Mouse (Mus musculus): ENCODE data around the gene Ubqln4. TPM values are rescaled to one million over a fixed set of nuclear protein-coding genes. Genes with fewer than 3 reads are reported as not detected.

Ubqln4 gene
- polyA plus RNA-seq, 1 experiment from 2014 or later = 37.4 TPM

DNA sequence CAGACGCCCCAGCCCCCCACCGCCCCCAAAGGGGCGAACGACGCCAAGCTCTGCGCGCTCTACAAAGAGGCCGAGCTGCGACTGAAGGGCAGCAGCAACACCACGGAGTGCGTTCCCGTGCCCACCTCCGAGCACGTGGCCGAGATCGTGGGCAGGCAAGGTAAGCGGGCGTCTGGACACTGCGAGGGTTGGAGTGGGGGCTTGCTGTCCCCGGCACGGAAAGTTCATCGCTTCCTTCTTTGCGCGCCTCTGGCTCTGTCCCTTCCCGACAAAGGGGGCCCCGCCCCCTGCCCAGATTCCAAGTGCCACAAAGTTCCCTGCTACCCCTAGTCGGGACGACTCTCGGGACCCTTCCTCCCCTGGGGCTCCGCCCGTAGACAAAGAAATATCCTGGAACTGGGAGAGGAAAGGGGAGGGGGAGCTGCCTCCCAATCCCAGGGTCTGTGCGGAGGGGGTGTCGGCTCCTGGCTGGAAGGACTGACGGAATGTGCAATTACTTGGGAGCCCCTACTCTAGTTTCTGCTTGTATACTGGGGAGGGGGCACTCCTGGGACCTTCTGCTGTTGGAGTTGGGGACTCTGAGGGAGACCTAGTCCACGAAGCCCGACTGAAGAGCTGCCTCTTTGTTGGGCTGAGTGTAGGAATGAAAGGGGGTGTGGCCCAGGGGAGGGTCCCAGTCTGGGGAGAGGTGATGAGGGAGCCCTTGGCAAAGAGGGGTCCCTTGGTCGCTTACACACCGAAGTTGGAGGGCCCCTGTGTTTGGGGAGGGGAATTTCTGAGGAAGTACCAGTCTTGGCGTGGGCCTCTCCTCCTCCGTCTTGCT, 20.7 kb upstream of the Ubqln4 start:
- Histone ChIP-seq H3K4me2 (ENCODE audit: low read length) (peak overlapping the region; percentile 68), H3K27ac (replicated peaks in 1 of 2; ENCODE audit: control insufficient read depth in 1 of 2, insufficient read depth in 1 of 2, low read depth in 2 of 2, low read length in 2 of 2) (peak overlapping the region; percentile 87 to 88), H3K9me3 (ENCODE audit: control insufficient read depth, low read length) (no peaks in the 10 kb centered on the region), H3K9ac (ENCODE audit: low read length) (peak overlapping the region; percentile 95), H3K36me3 (ENCODE audit: control insufficient read depth, insufficient read depth, low read length) (peaks cover 28% of the 10 kb centered on the region), H3K4me3 (ENCODE audit: control insufficient read depth in 1 of 2, insufficient read depth in 1 of 2, low read depth in 1 of 2, low read length in 2 of 2) (peak overlapping the region; percentile 90 to 93), H3K4me1 (ENCODE audit: control insufficient read depth in 2 of 2, insufficient read depth in 2 of 2, low read length in 2 of 2) (peaks cover 47 to 64% of the 10 kb centered on the region in 2 experiments), H3K27me3 (ENCODE audit: control insufficient read depth, insufficient read depth, low read length) (no peaks in the 10 kb centered on the region)
- under 1% methylated on average over 38 of the region's 40 CpGs for WGBS
- 0 out of 2 replicates have a peak, but pooled peaks have one; percentile 6 for ATAC-seq (ENCODE audit: insufficient number of reproducible peaks, insufficient read depth, low FRiP score, low read depth)

DNA sequence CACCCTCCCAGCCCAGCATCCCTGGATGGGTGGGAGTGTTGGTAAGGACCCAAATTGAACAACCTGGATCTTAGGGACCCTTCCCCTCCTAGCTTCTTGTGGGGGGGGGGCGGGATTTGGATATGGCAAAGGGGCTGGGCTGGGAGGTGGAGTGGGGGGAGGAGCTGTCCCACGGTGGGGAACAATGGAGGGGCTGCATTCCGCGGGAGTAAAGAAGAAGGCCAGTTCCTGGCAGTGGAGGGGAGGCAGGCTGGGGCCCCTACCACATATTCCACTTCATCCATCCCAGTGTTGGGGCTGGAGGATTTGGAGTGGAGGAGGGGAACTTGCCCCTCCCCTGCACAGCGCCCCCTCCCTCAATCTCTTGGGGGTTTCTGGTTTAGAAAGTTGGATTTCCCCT, 19.9 kb upstream of the Ubqln4 start:
- Histone ChIP-seq H3K4me1 (ENCODE audit: control insufficient read depth in 2 of 2, insufficient read depth in 2 of 2, low read length in 2 of 2) (peaks cover 45 to 68% of the 10 kb centered on the region in 2 experiments), H3K27me3 (ENCODE audit: control insufficient read depth, insufficient read depth, low read length) (no peaks in the 10 kb centered on the region), H3K4me3 (ENCODE audit: control insufficient read depth in 1 of 2, insufficient read depth in 1 of 2, low read depth in 1 of 2, low read length in 2 of 2) (peak overlapping the region; percentile 90 to 93), H3K27ac (replicated peaks in 1 of 2; ENCODE audit: control insufficient read depth in 1 of 2, insufficient read depth in 1 of 2, low read depth in 2 of 2, low read length in 2 of 2) (peak overlapping the region in 1 of 2 experiments; percentile 87; a peak in 1 of 4 replicates), H3K9ac (ENCODE audit: low read length) (peak overlapping the region; percentile 95), H3K36me3 (ENCODE audit: control insufficient read depth, insufficient read depth, low read length) (peaks cover 36% of the 10 kb centered on the region), H3K4me2 (ENCODE audit: low read length) (peak overlapping the region; percentile 68), H3K9me3 (ENCODE audit: control insufficient read depth, low read length) (no peaks in the 10 kb centered on the region)
- no peak for ATAC-seq (ENCODE audit: insufficient number of reproducible peaks, insufficient read depth, low FRiP score, low read depth)
- WGBS = 10% methylated on average over 4 of the region's 5 CpGs

DNA sequence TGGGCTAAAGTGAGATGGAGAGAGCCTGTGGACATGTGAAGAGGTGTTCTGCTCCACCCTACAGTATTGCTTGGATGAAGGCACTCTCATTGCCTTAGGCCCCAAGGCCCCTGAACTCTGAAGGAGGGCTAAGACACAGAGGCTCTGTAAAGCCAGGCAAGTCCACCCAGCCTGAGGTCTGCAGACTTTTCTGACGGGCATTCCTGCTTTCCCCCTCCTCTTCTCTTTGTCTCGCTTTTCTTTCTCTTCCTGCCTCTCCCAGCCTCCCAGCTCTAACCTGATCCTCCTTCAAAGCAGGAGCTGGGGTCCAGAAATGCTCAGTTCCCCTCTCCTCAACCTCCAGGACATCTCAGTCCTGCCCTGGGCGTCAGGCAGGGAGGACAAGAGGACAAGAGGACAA, 18.6 kb upstream of the Ubqln4 start:
- Histone ChIP-seq H3K27ac (replicated peaks in 1 of 2; ENCODE audit: control insufficient read depth in 1 of 2, insufficient read depth in 1 of 2, low read depth in 2 of 2, low read length in 2 of 2) (no peak overlapping the region), H3K27me3 (ENCODE audit: control insufficient read depth, insufficient read depth, low read length) (no peaks in the 10 kb centered on the region), H3K36me3 (ENCODE audit: control insufficient read depth, insufficient read depth, low read length) (peaks cover 42% of the 10 kb centered on the region), H3K4me2 (ENCODE audit: low read length) (peak overlapping the region; percentile 68), H3K4me1 (ENCODE audit: control insufficient read depth in 2 of 2, insufficient read depth in 2 of 2, low read length in 2 of 2) (peaks cover 34 to 64% of the 10 kb centered on the region in 2 experiments), H3K9me3 (ENCODE audit: control insufficient read depth, low read length) (no peaks in the 10 kb centered on the region), H3K4me3 (ENCODE audit: control insufficient read depth in 1 of 2, insufficient read depth in 1 of 2, low read depth in 1 of 2, low read length in 2 of 2) (peak overlapping the region in 1 of 2 experiments; percentile 90; a peak in 1 of 4 replicates), H3K9ac (ENCODE audit: low read length) (peak overlapping the region; percentile 95; the same call in 1 of the 2 replicates)
- 42% methylated on average over 3 of the region's 3 CpGs for WGBS
- ATAC-seq (ENCODE audit: insufficient number of reproducible peaks, insufficient read depth, low FRiP score, low read depth) = no peak

DNA sequence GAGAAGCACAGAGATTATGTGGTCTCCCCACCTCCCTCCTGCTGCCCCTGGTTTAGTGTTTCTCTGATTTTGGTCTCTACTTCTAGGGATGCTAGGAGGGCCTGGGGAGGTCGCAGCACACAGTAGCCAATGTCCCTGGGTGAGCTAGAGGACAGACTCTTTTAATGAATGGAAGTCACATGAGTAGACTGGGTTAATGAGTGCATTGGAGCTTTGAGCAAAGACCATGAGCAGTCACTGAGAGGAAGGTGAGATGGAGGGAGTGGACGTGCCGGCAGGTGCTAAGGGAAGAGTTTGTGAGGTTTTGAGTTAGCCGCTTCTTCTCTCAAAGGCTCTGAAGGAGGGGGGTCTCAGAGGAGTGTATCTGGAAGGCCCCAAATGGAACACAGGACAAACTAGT, 18.0 kb upstream of the Ubqln4 start:
- peak overlapping the region; percentile 95; the same call in 1 of the 2 replicates for H3K9ac ChIP-seq (ENCODE audit: low read length)
- no peak for ATAC-seq (ENCODE audit: insufficient number of reproducible peaks, insufficient read depth, low FRiP score, low read depth)
- peak overlapping the region; percentile 68 for H3K4me2 ChIP-seq (ENCODE audit: low read length)
- H3K36me3 ChIP-seq (ENCODE audit: control insufficient read depth, insufficient read depth, low read length) = peaks cover 47% of the 10 kb centered on the region
- H3K4me1 ChIP-seq (ENCODE audit: control insufficient read depth in 2 of 2, insufficient read depth in 2 of 2, low read length in 2 of 2) = peaks cover 29 to 60% of the 10 kb centered on the region in 2 experiments
- H3K27me3 ChIP-seq (ENCODE audit: control insufficient read depth, insufficient read depth, low read length) = no peaks in the 10 kb centered on the region
- H3K9me3 ChIP-seq (ENCODE audit: control insufficient read depth, low read length) = no peaks in the 10 kb centered on the region
- no peak overlapping the region; a peak in 1 of 4 replicates for H3K4me3 ChIP-seq (ENCODE audit: control insufficient read depth in 1 of 2, insufficient read depth in 1 of 2, low read depth in 1 of 2, low read length in 2 of 2)
- H3K27ac ChIP-seq (replicated peaks in 1 of 2; ENCODE audit: control insufficient read depth in 1 of 2, insufficient read depth in 1 of 2, low read depth in 2 of 2, low read length in 2 of 2) = no peak overlapping the region
- 73% methylated on average over 4 of the region's 4 CpGs for WGBS

DNA sequence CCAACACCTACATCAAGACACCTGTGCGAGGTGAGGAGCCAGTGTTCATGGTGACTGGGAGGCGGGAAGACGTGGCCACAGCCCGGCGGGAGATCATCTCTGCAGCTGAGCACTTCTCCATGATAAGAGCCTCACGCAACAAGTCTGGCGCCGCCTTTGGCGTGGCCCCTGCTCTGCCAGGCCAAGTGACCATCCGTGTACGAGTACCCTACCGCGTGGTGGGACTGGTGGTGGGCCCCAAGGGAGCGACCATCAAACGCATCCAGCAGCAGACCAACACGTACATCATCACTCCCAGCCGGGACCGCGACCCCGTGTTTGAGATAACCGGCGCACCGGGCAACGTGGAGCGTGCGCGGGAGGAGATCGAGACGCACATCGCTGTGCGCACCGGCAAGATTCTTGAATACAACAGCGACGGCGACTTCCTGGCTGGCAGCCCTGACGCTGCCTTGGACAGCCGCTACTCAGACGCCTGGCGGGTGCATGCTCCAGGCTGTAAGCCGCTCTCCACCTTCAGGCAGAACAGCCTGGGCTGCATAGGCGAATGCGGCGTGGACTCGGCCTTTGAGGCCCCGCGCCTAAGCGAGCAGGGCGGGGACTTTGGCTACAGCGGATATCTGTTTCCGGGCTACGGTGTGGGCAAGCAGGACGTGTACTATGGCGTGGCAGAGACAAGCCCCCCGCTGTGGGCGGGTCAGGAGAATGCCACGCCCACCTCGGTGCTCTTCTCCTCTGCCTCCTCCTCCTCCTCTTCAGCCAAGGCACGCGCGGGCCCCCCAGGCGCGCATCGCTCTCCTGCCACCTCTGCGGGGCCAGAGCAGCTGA, 17.2 kb upstream of the Ubqln4 start:
- Histone ChIP-seq H3K4me2 (ENCODE audit: low read length) (peak overlapping the region; percentile 68), H3K4me1 (ENCODE audit: control insufficient read depth in 2 of 2, insufficient read depth in 2 of 2, low read length in 2 of 2) (peaks cover 27 to 58% of the 10 kb centered on the region in 2 experiments), H3K27ac (replicated peaks in 1 of 2; ENCODE audit: control insufficient read depth in 1 of 2, insufficient read depth in 1 of 2, low read depth in 2 of 2, low read length in 2 of 2) (0 out of 4 replicates have a peak overlapping the region, but pooled peaks of 1 of the 2 experiments have one; percentile 24), H3K9ac (ENCODE audit: low read length) (peak overlapping the region; percentile 57; the same call in 1 of the 2 replicates), H3K36me3 (ENCODE audit: control insufficient read depth, insufficient read depth, low read length) (peaks cover 48% of the 10 kb centered on the region), H3K4me3 (ENCODE audit: control insufficient read depth in 1 of 2, insufficient read depth in 1 of 2, low read depth in 1 of 2, low read length in 2 of 2) (peak overlapping the region; percentile 29), H3K27me3 (ENCODE audit: control insufficient read depth, insufficient read depth, low read length) (no peaks in the 10 kb centered on the region), H3K9me3 (ENCODE audit: control insufficient read depth, low read length) (no peaks in the 10 kb centered on the region)
- peak; percentile 10; the same call in 1 of the 2 replicates for ATAC-seq (ENCODE audit: insufficient number of reproducible peaks, insufficient read depth, low FRiP score, low read depth)
- 6% methylated on average over 64 of the region's 64 CpGs for WGBS

DNA sequence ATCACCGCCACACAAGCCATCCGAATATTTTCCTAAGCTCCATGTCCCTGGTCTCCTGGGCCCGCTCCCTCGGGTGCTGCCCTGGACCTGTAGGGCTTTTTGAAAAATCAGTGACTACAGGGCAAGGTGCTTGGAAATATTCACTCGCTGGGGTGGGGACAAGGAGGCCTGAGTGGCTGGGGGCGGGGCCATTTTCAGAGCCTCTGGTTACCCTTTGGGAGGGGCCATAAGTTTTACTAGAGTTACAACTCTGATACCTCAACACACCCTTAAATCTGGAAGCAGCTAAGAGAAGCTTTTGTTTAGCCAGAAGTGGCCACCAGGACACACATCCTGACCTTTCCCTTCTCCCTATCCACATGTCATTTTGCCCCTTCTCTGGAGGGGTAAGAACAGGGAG, 16.4 kb upstream of the Ubqln4 start:
- no peak overlapping the region; a peak in 1 of 4 replicates for H3K4me3 ChIP-seq (ENCODE audit: control insufficient read depth in 1 of 2, insufficient read depth in 1 of 2, low read depth in 1 of 2, low read length in 2 of 2)
- H3K9me3 ChIP-seq (ENCODE audit: control insufficient read depth, low read length) = no peaks in the 10 kb centered on the region
- peaks cover 27 to 58% of the 10 kb centered on the region in 2 experiments for H3K4me1 ChIP-seq (ENCODE audit: control insufficient read depth in 2 of 2, insufficient read depth in 2 of 2, low read length in 2 of 2)
- ATAC-seq (ENCODE audit: insufficient number of reproducible peaks, insufficient read depth, low FRiP score, low read depth) = no peak
- peak overlapping the region; percentile 9; the same call in 1 of the 2 replicates for H3K9ac ChIP-seq (ENCODE audit: low read length)
- peaks cover 48% of the 10 kb centered on the region for H3K36me3 ChIP-seq (ENCODE audit: control insufficient read depth, insufficient read depth, low read length)
- H3K27me3 ChIP-seq (ENCODE audit: control insufficient read depth, insufficient read depth, low read length) = no peaks in the 10 kb centered on the region
- H3K27ac ChIP-seq (replicated peaks in 1 of 2; ENCODE audit: control insufficient read depth in 1 of 2, insufficient read depth in 1 of 2, low read depth in 2 of 2, low read length in 2 of 2) = no peak overlapping the region
- H3K4me2 ChIP-seq (ENCODE audit: low read length) = peak overlapping the region; percentile 68
- WGBS = 72% methylated on average over 6 of the region's 6 CpGs
